Mouse (Mus musculus): ENCODE measurements around the gene Epc2. TPM values are rescaled to one million over a fixed set of nuclear protein-coding genes. Genes with fewer than 3 reads are reported as not detected.
A peak's percentile ranks its signal among the peaks of the same experiment; 100 is the strongest.

Epc2 gene
- polyA plus RNA-seq, 1 experiment from 2014 or later: 8.2 TPM

DNA sequence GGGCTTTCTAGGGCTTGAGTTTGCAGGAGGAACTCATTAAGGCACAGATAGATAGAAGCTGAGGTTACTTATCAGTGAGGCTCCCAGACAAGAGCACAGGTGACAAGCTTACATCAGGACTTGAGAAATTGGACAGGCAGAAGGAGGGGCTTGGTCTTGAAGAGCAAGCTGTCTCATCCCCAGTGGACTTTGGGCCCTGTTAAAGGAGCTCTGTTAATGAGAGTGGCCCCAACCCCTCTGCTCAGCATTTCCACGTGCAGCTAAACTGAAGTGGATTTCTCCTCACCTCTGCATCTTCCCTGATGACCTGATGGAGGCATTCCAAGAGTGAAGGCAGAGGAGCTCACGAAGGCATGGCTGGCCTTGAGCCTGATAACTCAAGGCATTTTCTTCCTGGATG, 27.4 kb upstream of the Epc2 start:
- TF ChIP-seq CTCF (IDR thresholded peaks at IDR 0.05; ENCODE audit: low read depth): no peak
- Histone ChIP-seq H3K4me2 (no peak overlapping the region), H3K4me1 (ENCODE audit: insufficient read depth) (no peaks in the 10 kb centered on the region), H3K9me3 (ENCODE audit: low read depth, low read length) (no peaks in the 10 kb centered on the region), H3K9ac (no peak overlapping the region), H3K36me3 (ENCODE audit: insufficient read depth) (no peaks in the 10 kb centered on the region), H3K27me3 (ENCODE audit: insufficient read depth, low read length) (no peaks in the 10 kb centered on the region), H3K27ac (ENCODE audit: low read depth) (no peak overlapping the region), H3K4me3 (ENCODE audit: low read depth, low read length) (no peak overlapping the region)
- ATAC-seq (ENCODE audit: insufficient read depth): no peak
- no peak for DNase-seq
- WGBS: 48% methylated on average over 2 of the region's 2 CpGs

DNA sequence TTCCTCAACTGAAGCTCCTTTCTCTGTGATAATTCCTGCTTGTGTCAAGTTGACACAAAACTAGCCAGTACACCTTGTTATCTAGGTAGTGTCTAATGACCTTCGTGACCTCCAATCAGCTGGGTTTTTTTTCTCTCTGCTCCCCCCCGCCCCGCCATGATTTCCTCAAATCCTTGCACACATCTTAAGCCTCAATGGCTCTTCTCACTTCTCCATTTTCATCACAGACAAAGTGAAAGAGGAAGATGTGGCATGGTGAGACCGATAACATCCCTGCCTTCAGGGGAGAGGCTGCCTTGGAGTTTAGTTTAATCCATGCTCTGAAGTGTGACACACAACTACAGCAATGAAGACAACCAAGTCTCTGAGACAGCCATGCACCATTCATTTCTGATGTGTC, 26.5 kb upstream of the Epc2 start:
- 77% methylated on average over 4 of the region's 4 CpGs for WGBS
- ATAC-seq (ENCODE audit: insufficient read depth) (no peak), DNase-seq (no peak)
- H3K4me3 ChIP-seq (ENCODE audit: low read depth, low read length): no peak overlapping the region
- H3K4me2 ChIP-seq: no peak overlapping the region
- no peaks in the 10 kb centered on the region for H3K27me3 ChIP-seq (ENCODE audit: insufficient read depth, low read length)
- no peak overlapping the region for H3K27ac ChIP-seq (ENCODE audit: low read depth)
- H3K4me1 ChIP-seq (ENCODE audit: insufficient read depth): no peaks in the 10 kb centered on the region
- H3K9ac ChIP-seq: no peak overlapping the region
- H3K9me3 ChIP-seq (ENCODE audit: low read depth, low read length): no peaks in the 10 kb centered on the region
- H3K36me3 ChIP-seq (ENCODE audit: insufficient read depth): no peaks in the 10 kb centered on the region
- no peak for TF ChIP-seq CTCF (IDR thresholded peaks at IDR 0.05; ENCODE audit: low read depth)

DNA sequence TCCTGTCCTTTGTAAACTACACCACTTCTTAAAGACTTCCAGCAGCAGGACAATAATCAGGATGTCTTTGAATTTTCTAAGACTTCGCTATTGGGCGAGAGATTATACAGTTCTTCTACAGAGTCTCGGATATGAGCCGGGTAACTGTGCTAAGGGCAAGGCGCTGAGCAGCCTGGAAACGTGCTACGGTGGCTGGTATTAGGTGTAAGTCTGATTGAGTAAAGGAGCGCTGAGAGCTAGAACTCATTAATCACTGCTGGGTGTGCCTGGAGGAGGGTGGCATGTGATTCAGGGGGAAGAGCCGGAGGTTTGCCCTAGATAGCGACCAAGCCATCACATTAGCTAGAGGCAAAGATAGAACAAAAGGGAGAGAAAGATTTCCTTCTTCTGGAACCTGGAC, 25.1 kb upstream of the Epc2 start:
- no peak for TF ChIP-seq CTCF (IDR thresholded peaks at IDR 0.05; ENCODE audit: low read depth)
- no peak overlapping the region for H3K4me3 ChIP-seq (ENCODE audit: low read depth, low read length)
- H3K4me2 ChIP-seq: no peak overlapping the region
- DNase-seq (no peak), ATAC-seq (ENCODE audit: insufficient read depth) (no peak)
- no peak overlapping the region for H3K9ac ChIP-seq
- no peaks in the 10 kb centered on the region for H3K9me3 ChIP-seq (ENCODE audit: low read depth, low read length)
- H3K4me1 ChIP-seq (ENCODE audit: insufficient read depth): no peaks in the 10 kb centered on the region
- no peak overlapping the region for H3K27ac ChIP-seq (ENCODE audit: low read depth)
- no peaks in the 10 kb centered on the region for H3K36me3 ChIP-seq (ENCODE audit: insufficient read depth)
- WGBS: 44% methylated on average over 10 of the region's 10 CpGs
- H3K27me3 ChIP-seq (ENCODE audit: insufficient read depth, low read length): no peaks in the 10 kb centered on the region

DNA sequence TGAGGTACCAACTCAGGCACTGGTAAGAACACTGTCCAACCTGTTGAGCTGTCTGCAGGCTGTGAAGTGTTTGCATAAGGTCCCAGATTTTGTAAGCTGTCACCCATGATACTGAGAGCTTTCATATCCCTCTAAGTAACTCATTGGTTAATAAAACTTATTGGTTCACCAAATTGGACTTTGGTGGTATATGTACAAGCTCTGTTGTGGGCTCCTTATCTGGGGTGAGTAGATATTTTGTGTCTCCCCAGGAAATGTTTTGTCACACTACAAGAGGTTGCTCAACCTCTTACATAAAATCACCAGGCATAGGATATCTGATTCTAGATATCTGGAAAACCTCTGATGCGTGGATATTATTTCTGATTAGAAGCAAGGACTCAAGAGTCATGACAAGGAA, 20.3 kb upstream of the Epc2 start:
- H3K27ac ChIP-seq (ENCODE audit: low read depth): no peak overlapping the region
- H3K4me1 ChIP-seq (ENCODE audit: insufficient read depth): no peaks in the 10 kb centered on the region
- no peaks in the 10 kb centered on the region for H3K36me3 ChIP-seq (ENCODE audit: insufficient read depth)
- H3K9me3 ChIP-seq (ENCODE audit: low read depth, low read length): no peaks in the 10 kb centered on the region
- H3K4me3 ChIP-seq (ENCODE audit: low read depth, low read length): no peak overlapping the region
- H3K4me2 ChIP-seq: no peak overlapping the region
- DNase-seq (no peak), ATAC-seq (ENCODE audit: insufficient read depth) (no peak)
- no peak for TF ChIP-seq CTCF (IDR thresholded peaks at IDR 0.05; ENCODE audit: low read depth)
- no peaks in the 10 kb centered on the region for H3K27me3 ChIP-seq (ENCODE audit: insufficient read depth, low read length)
- 81% methylated on average over 1 of the region's 1 CpGs for WGBS
- H3K9ac ChIP-seq: no peak overlapping the region

DNA sequence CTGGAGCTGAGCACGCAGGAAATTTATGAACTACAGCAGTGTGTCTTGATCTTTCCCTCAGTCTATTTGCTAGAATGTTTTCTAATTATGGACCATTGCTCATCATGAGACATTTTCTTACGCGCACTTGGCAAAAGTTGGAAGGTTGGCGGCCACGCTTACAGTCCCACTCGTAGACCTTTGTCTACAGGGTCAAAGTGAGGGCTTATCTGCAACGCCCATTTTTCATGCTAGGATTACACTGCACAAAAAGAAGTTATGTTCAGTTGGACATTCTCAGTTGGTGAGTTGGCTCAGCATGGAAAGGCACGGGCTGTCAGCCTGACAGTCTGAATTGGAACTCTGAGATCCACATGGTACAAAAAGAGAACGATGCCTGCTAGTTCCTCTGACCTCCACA, 18.1 kb upstream of the Epc2 start:
- no peak overlapping the region for H3K27ac ChIP-seq (ENCODE audit: low read depth)
- H3K9me3 ChIP-seq (ENCODE audit: low read depth, low read length): no peaks in the 10 kb centered on the region
- H3K27me3 ChIP-seq (ENCODE audit: insufficient read depth, low read length): no peaks in the 10 kb centered on the region
- H3K4me3 ChIP-seq (ENCODE audit: low read depth, low read length): no peak overlapping the region
- 77% methylated on average over 9 of the region's 9 CpGs for WGBS
- H3K4me2 ChIP-seq: no peak overlapping the region
- H3K4me1 ChIP-seq (ENCODE audit: insufficient read depth): no peaks in the 10 kb centered on the region
- ATAC-seq (ENCODE audit: insufficient read depth) (no peak), DNase-seq (no peak)
- H3K9ac ChIP-seq: no peak overlapping the region
- TF ChIP-seq CTCF (IDR thresholded peaks at IDR 0.05; ENCODE audit: low read depth): no peak
- no peaks in the 10 kb centered on the region for H3K36me3 ChIP-seq (ENCODE audit: insufficient read depth)

DNA sequence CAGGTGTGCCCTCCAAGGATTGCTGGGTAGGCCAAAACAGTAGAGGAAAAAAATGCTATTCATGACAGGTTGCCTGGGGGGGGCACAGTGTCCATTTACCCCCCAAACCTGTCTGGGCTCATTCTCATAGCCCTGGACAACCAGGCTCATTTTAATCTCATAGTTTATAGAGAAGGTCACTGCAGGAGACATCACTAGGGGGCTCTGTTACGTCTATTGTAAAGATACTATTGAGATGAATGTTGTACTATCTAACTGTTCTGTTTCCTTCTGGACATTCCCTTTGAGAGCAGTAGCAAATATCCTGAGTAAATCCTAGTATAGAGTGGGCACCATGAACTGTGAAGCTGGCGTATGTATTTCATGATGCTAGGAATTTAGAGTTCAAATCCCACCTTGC, 5.0 kb upstream of the Epc2 start:
- DNase-seq: peak; percentile 13
- Histone ChIP-seq H3K4me2 (no peak overlapping the region), H3K4me1 (ENCODE audit: insufficient read depth) (no peaks in the 10 kb centered on the region), H3K27me3 (ENCODE audit: insufficient read depth, low read length) (no peaks in the 10 kb centered on the region), H3K36me3 (ENCODE audit: insufficient read depth) (no peaks in the 10 kb centered on the region), H3K9ac (no peak overlapping the region), H3K4me3 (ENCODE audit: low read depth, low read length) (no peak overlapping the region), H3K9me3 (ENCODE audit: low read depth, low read length) (no peaks in the 10 kb centered on the region), H3K27ac (ENCODE audit: low read depth) (no peak overlapping the region)
- ATAC-seq (ENCODE audit: insufficient read depth): no peak
- 59% methylated on average over 2 of the region's 2 CpGs for WGBS
- 0 out of 2 replicates have a peak, but pooled peaks have one; percentile 6 for TF ChIP-seq CTCF (IDR thresholded peaks at IDR 0.05; ENCODE audit: low read depth)

DNA sequence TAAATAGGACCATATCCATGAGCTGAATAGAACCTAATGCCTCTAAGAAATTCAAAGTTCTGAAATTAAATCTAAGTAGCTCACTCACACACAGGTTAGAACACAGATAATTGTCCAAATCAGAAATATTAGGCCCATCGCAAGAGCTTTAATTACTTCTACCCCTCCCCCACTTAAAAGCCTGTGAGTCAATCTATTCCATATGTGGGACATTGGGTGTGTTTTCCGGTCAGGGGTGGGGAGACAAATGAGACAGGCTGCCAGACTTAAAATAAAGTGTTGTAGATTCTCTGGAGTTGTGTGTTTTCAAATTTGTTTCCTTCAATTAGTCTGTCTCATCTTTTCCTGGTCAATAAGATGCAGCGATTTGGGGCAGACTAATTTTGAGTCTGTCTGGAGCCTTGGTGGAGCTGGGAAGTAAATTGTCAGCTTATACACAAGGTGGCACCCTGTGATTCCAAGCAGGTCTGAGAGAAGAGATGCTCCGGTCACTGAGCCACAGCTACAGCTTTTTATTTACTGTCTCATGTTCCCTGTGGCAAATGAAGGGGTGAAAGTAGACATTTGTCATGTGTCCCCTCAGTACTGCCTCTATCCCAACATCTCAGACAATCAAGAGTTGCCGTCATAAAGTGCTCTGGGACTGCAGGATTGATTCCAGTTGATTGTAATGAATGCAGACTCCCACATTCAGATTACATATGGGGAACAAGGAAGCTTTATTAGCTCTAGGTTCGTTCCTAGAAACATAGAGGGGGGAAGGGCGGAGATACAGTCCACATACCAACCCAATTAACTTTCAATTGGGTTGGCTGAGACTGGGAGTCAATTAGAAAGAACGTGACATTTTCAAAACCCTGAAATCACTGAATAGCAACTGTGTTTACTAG, 3.5 kb upstream of the Epc2 start:
- ATAC-seq (ENCODE audit: insufficient read depth) (no peak), DNase-seq (peak; percentile 22)
- Histone ChIP-seq H3K27me3 (ENCODE audit: insufficient read depth, low read length) (no peaks in the 10 kb centered on the region), H3K4me2 (no peak overlapping the region), H3K4me3 (ENCODE audit: low read depth, low read length) (no peak overlapping the region), H3K36me3 (ENCODE audit: insufficient read depth) (no peaks in the 10 kb centered on the region), H3K27ac (ENCODE audit: low read depth) (no peak overlapping the region), H3K9ac (no peak overlapping the region), H3K9me3 (ENCODE audit: low read depth, low read length) (no peaks in the 10 kb centered on the region), H3K4me1 (ENCODE audit: insufficient read depth) (no peaks in the 10 kb centered on the region)
- TF ChIP-seq CTCF (IDR thresholded peaks at IDR 0.05; ENCODE audit: low read depth): peak; percentile 20; the same call in 1 of the 2 replicates
- 49% methylated on average over 8 of the region's 8 CpGs for WGBS
